Mouse (Mus musculus) CH12.LX (cell line): ENCODE results near the gene Vmn1r29. TPM values are rescaled to one million over a fixed set of nuclear protein-coding genes. Genes with fewer than 3 reads are reported as not detected.
"Not testable (repeated sequence)": the region's sequence is repeated elsewhere in the genome, so short reads cannot be mapped to it uniquely, and the experiment has no call there.

Experiments used
- DNase-seq: peaks from one replicate; pipeline ENCODE4 v3.0.0-alpha.2; 2013; ENCODE audit errors: extremely low read depth
- H3K27ac ChIP-seq: 2 replicates; pipeline ENCODE4 v1.5.1; 2012; ENCODE audit warnings: low read depth, mild to moderate bottlenecking, control low read depth, moderate library complexity; ENCODE audit not compliant: insufficient read depth
- H3K27me3 ChIP-seq: replicated peaks from 2 replicates; pipeline ENCODE3; 2012; ENCODE audit warnings: inconsistent platforms
- H3K36me3 ChIP-seq, 2 experiments: replicated peaks in 1 of 2; 2 replicates each; pipeline versions ENCODE3 to v1.6.1; 2012; ENCODE audit warnings: inconsistent platforms in 1 of 2, low read length in 1 of 2, mild to moderate bottlenecking in 1 of 2, mixed read lengths in 1 of 2, moderate library complexity in 1 of 2; ENCODE audit not compliant: control insufficient read depth in 1 of 2, insufficient read depth in 1 of 2
- H3K4me1 ChIP-seq, 2 experiments: 2 replicates each; pipeline ENCODE4 v1.6.1; 2012; ENCODE audit warnings: inconsistent platforms in 1 of 2, moderate library complexity in 1 of 2; ENCODE audit not compliant: insufficient read depth in 2 of 2, control insufficient read depth in 1 of 2
- H3K4me2 ChIP-seq: 2 replicates; pipeline ENCODE4 v1.6.1; 2012; ENCODE audit warnings: low read depth, mild to moderate bottlenecking, control low read depth; ENCODE audit not compliant: poor library complexity, insufficient read depth, severe bottlenecking
- H3K4me3 ChIP-seq, 3 experiments: fragments of 150-350 bp in 1 of 3; sonication (generic) in 1 of 3; replicated peaks in 1 of 3; 2 replicates each; pipeline versions ENCODE3 to v1.5.1; 2011 to 2012; ENCODE audit warnings: low read depth in 2 of 3, low read length in 2 of 3, mild to moderate bottlenecking in 2 of 3, moderate library complexity in 2 of 3, control low read depth in 1 of 3, improper control_type of control experiment in 1 of 3, inconsistent platforms in 1 of 3, mixed read lengths in 1 of 3; ENCODE audit not compliant: poor library complexity in 1 of 3
- H3K79me2 ChIP-seq: replicated peaks from 2 replicates; pipeline ENCODE4 v1.6.1; 2012; ENCODE audit warnings: mild to moderate bottlenecking, moderate library complexity; ENCODE audit not compliant: control insufficient read depth, poor library complexity, insufficient read depth, severe bottlenecking; ENCODE audit errors: extremely low read depth
- H3K9ac ChIP-seq: 2 replicates; pipeline ENCODE4 v1.6.1; 2012; ENCODE audit warnings: low read depth, mild to moderate bottlenecking, control low read depth, moderate library complexity; ENCODE audit not compliant: insufficient read depth
- H3K9me3 ChIP-seq: replicated peaks from 2 replicates; pipeline ENCODE3; 2012; ENCODE audit warnings: low read length, inconsistent platforms, mixed read lengths
- CHD2 ChIP-seq: IDR thresholded peaks from 2 replicates; pipeline ENCODE4 v1.6.1; 2011; ENCODE audit warnings: low read length, improper control_type of control experiment
- E2F4 ChIP-seq: IDR thresholded peaks from 2 replicates; pipeline ENCODE4 v1.6.1; 2011; ENCODE audit warnings: low read depth, low read length, improper control_type of control experiment; ENCODE audit not compliant: insufficient replicate concordance
- GABPA ChIP-seq: IDR thresholded peaks from 2 replicates; pipeline ENCODE4 v1.6.1; 2012; ENCODE audit warnings: low read depth, low read length, improper control_type of control experiment, inconsistent platforms; ENCODE audit not compliant: insufficient replicate concordance
- HCFC1 ChIP-seq: IDR thresholded peaks from 2 replicates; pipeline ENCODE4 v1.6.1; 2012; ENCODE audit warnings: low read depth, mild to moderate bottlenecking, inconsistent platforms, low read length, improper control_type of control experiment
- IRF4 ChIP-seq: IDR thresholded peaks from 2 replicates; pipeline ENCODE4 v1.6.1; 2014; ENCODE audit warnings: low read depth, mild to moderate bottlenecking, inconsistent platforms, low read length, improper control_type of control experiment
- MAFK ChIP-seq: IDR thresholded peaks from 2 replicates; pipeline ENCODE4 v1.6.1; 2011; ENCODE audit warnings: low read length, improper control_type of control experiment; ENCODE audit not compliant: insufficient replicate concordance
- MAZ ChIP-seq: IDR thresholded peaks from 2 replicates; pipeline ENCODE4 v1.6.1; 2012; ENCODE audit warnings: low read depth, mild to moderate bottlenecking, inconsistent platforms, low read length, improper control_type of control experiment, moderate library complexity
- MEF2A ChIP-seq: IDR thresholded peaks from 2 replicates; pipeline ENCODE4 v1.6.1; 2014; ENCODE audit warnings: low read depth, mild to moderate bottlenecking, inconsistent platforms, low read length, improper control_type of control experiment, borderline replicate concordance
- NRF1 ChIP-seq: IDR thresholded peaks from 2 replicates; pipeline ENCODE4 v1.6.1; 2014; ENCODE audit warnings: low read depth, mild to moderate bottlenecking, inconsistent platforms, low read length, improper control_type of control experiment, moderate library complexity
- PAX5 ChIP-seq: IDR thresholded peaks from 2 replicates; pipeline ENCODE4 v1.6.1; 2012; ENCODE audit warnings: low read length, inconsistent platforms, mixed read lengths
- USF2 ChIP-seq: conservative IDR thresholded peaks from 2 replicates; pipeline ENCODE4 v1.6.1; 2011; ENCODE audit warnings: low read depth, low read length, improper control_type of control experiment
- ZKSCAN1 ChIP-seq: IDR thresholded peaks from 2 replicates; pipeline ENCODE4 v1.6.1; 2012; ENCODE audit warnings: low read depth, inconsistent platforms, low read length, improper control_type of control experiment, borderline replicate concordance
- dilution Hi-C: fragments of 300-500 bp; cut with MboI; formaldehyde crosslinking; loops from 2 replicates; pipeline ENCODE4 v1.14.3; 2020; ENCODE audit warnings: low sequenced_read_pairs; ENCODE audit not compliant: extremely low pct_unique_long_range_greater_than_20kb, extremely low pct_ligation_motif_present
- in situ Hi-C: fragments of 300-500 bp; cut with MboI; formaldehyde crosslinking; loops from 3 replicates; pipeline ENCODE4 v1.14.3; 2019; ENCODE audit warnings: low sequenced_read_pairs, low pct_ligation_motif_present, low pct_unique_long_range_greater_than_20kb, mixed read lengths
- polyA plus RNA-seq: library from polyadenylated mRNA; unstranded; fragments of >175 nt; gene quantifications from 2 replicates; pipeline ENCODE4 v1.2.1, GENCODE M21; 2012; ENCODE audit warnings: low read depth; ENCODE audit not compliant: insufficient read length
- total RNA-seq, 2 experiments: library from RNA; depleted of rRNA; stranded (reverse); fragments of 300-350 nt in 1 of 2; fragments of >200 nt in 1 of 2; gene quantifications; 2 replicates each; pipeline ENCODE4 v1.2.3; 2012 to 2014

Gene Vmn1r29
- total and polyA plus RNA-seq, 3 experiments, result not detected

GRCm38 (mm10) chr6:58292201-58292600, 9.1 kb upstream of the Vmn1r29 start:
- in situ Hi-C loops, result no loop called here

GRCm38 (mm10) chr6:58298511-58298910, 2.8 kb upstream of the Vmn1r29 start:
- H3K27me3 ChIP-seq, H3K4me2 ChIP-seq, H3K9ac ChIP-seq, H3K79me2 ChIP-seq, dilution Hi-C loops, DNase-seq, H3K4me3 ChIP-seq, H3K4me1 ChIP-seq, H3K9me3 ChIP-seq, in situ Hi-C loops, H3K36me3 ChIP-seq, H3K27ac ChIP-seq: not testable (repeated sequence)

More at GRCm38 (mm10) chr6:58292201-58292600, 9.1 kb upstream of the Vmn1r29 start:
- Histone ChIP-seq H3K9ac (no peak overlapping the region), H3K4me2 (no peak overlapping the region), H3K79me2 (no peaks in the 10 kb centered on the region), H3K9me3 (no peaks in the 10 kb centered on the region), H3K27ac (no peak overlapping the region), H3K27me3 (no peaks in the 10 kb centered on the region), H3K36me3 (no peaks in the 10 kb centered on the region), H3K4me3 (no peak overlapping the region), H3K4me1 (no peaks in the 10 kb centered on the region)
- dilution Hi-C loops, result no loop called here
- no peak for DNase-seq
- TF ChIP-seq PAX5 (no peak), USF2 (no peak), HCFC1 (no peak), GABPA (no peak), MAZ (no peak), E2F4 (no peak), ZKSCAN1 (no peak), MAFK (no peak), CHD2 (no peak), MEF2A (no peak), NRF1 (no peak), IRF4 (no peak)

GRCm38 (mm10) chr6:58330686-58331085, 29.3 kb downstream of the Vmn1r29 start:
- dilution Hi-C loops, H3K36me3 ChIP-seq, in situ Hi-C loops, H3K9me3 ChIP-seq, H3K4me2 ChIP-seq, H3K27ac ChIP-seq, H3K4me3 ChIP-seq, H3K27me3 ChIP-seq, DNase-seq, H3K79me2 ChIP-seq, H3K4me1 ChIP-seq, H3K9ac ChIP-seq: not testable (repeated sequence)

Other genes with a start within 250 kb of the Vmn1r29 start
- not detected in 2 replicates for gene Vmn1r27, start 82.7 kb upstream of the Vmn1r29 start, total RNA-seq (2012; rRNA removed)
- gene Vmn1r27, start 82.7 kb upstream of the Vmn1r29 start, total RNA-seq (2014; rRNA removed), result not detected in 2 replicates
- not detected in 2 replicates for gene Vmn1r27, start 82.7 kb upstream of the Vmn1r29 start, polyA plus RNA-seq
- gene Vmn1r28, start 39.5 kb upstream of the Vmn1r29 start, total RNA-seq (2012; rRNA removed), result not detected in 2 replicates
- gene Vmn1r28, start 39.5 kb upstream of the Vmn1r29 start, total RNA-seq (2014; rRNA removed), result not detected in 2 replicates
- gene Vmn1r28, start 39.5 kb upstream of the Vmn1r29 start, polyA plus RNA-seq, result not detected in 2 replicates
- not detected in 2 replicates for gene Vmn1r30, start 141.8 kb downstream of the Vmn1r29 start, total RNA-seq (2012; rRNA removed)
- gene Vmn1r30, start 141.8 kb downstream of the Vmn1r29 start, total RNA-seq (2014; rRNA removed), result not detected in 2 replicates
- not detected in 2 replicates for gene Vmn1r30, start 141.8 kb downstream of the Vmn1r29 start, polyA plus RNA-seq
- gene Vmn1r31, start 173.8 kb downstream of the Vmn1r29 start, total RNA-seq (2012; rRNA removed), result not detected in 2 replicates
- not detected in 2 replicates for gene Vmn1r31, start 173.8 kb downstream of the Vmn1r29 start, total RNA-seq (2014; rRNA removed)
- not detected in 2 replicates for gene Vmn1r31, start 173.8 kb downstream of the Vmn1r29 start, polyA plus RNA-seq